In genomic region chr11:95520456-95521072, GRCm38 (mm10) we compare ENCODE assay signal across 8 mouse cellular contexts. TPM values are rescaled to one million over a fixed set of nuclear protein-coding genes. Genes with fewer than 3 reads are reported as not detected.
DNase-seq lines count a peak whose midpoint lies in the region; ATAC-seq and TF ChIP-seq lines count a peak whose summit lies in the region.

No protein-coding gene starts in this region.

- no peak overlapping the region for H3ac ChIP-seq in myocyte (ENCODE audit: control insufficient read depth, insufficient read length)

- peak overlapping the region; percentile 67 for H3K4me2 ChIP-seq in heart, embryonic 13.5 days
- H3K4me2 ChIP-seq in liver, embryonic 11.5 days: peak overlapping the region; percentile 52
- H3K4me2 ChIP-seq in myocyte (ENCODE audit: low read depth): peak overlapping the region; percentile 75

- TF ChIP-seq CTCF in brain, embryonic 14.5 days (IDR thresholded peaks at IDR 0.05; ENCODE audit: borderline replicate concordance, extremely low read depth, insufficient read depth, insufficient read length): peak; percentile 97

- H3K27me3 ChIP-seq in heart, embryonic 13.5 days (replicated peaks): peaks cover 51% of the 10 kb centered on the region
- H3K27me3 ChIP-seq in liver, embryonic 11.5 days (replicated peaks; ENCODE audit: control insufficient read depth, insufficient read depth, low read length): peaks cover 26% of the 10 kb centered on the region
- peaks cover 14% of the 10 kb centered on the region for H3K27me3 ChIP-seq in myocyte (ENCODE audit: control insufficient read depth, insufficient read depth, insufficient read length)

- peak; percentile 90 for ATAC-seq in erythroblast, adult 5-6 weeks (replicated peaks; ENCODE audit: low FRiP score, poor library complexity, severe bottlenecking)
- ATAC-seq in heart, embryonic 13.5 days (ENCODE audit: extremely low read depth, insufficient number of reproducible peaks, low FRiP score, low TSS enrichment): no peak
- peak; percentile 74 for ATAC-seq in liver, embryonic 11.5 days (replicated peaks; ENCODE audit: low FRiP score)

- whole genome bisulfite sequencing in heart, embryonic 13.5 days: 5% methylated on average over 27 of the region's 27 CpGs
- WGBS in liver, embryonic 11.5 days: 8% methylated on average over 27 of the region's 27 CpGs

- peaks cover 21% of the 10 kb centered on the region for H3K4me1 ChIP-seq in heart, embryonic 13.5 days
- no peaks in the 10 kb centered on the region for H3K4me1 ChIP-seq in liver, embryonic 11.5 days (replicated peaks; ENCODE audit: control insufficient read depth, insufficient read depth, low read length)

- H3K9me3 ChIP-seq in heart, embryonic 13.5 days: no peaks in the 10 kb centered on the region
- no peaks in the 10 kb centered on the region for H3K9me3 ChIP-seq in liver, embryonic 11.5 days (ENCODE audit: control insufficient read depth, low read length)

- peak overlapping the region; percentile 34 for H3K4me3 ChIP-seq in heart, embryonic 13.5 days
- H3K4me3 ChIP-seq in liver, embryonic 11.5 days (ENCODE audit: low read depth, low read length): peak overlapping the region; percentile 20; the same call in 1 of the 2 replicates
- H3K4me3 ChIP-seq in myocyte: no peak overlapping the region

- peak; percentile 88 for DNase-seq in CD4-positive helper T cell, adult 2 months (ENCODE audit: low read depth, low spot score)
- peak; percentile 93 for DNase-seq in brain, embryonic 14.5 days (ENCODE audit: low read depth)
- DNase-seq in kidney, postnatal 10 days: peak; percentile 95
- DNase-seq in liver, embryonic 11.5 days (ENCODE audit: low spot score): peak; percentile 83
- DNase-seq in spleen, postnatal 4 days (ENCODE audit: low spot score in 2 of 2): peak; percentile 83 to 95

- TF ChIP-seq POLR2A in brain, embryonic 14.5 days (IDR thresholded peaks at IDR 0.05; ENCODE audit: borderline replicate concordance, extremely low read depth, insufficient read depth, insufficient read length, poor library complexity, severe bottlenecking): no peak
- TF ChIP-seq POLR2A in myocyte (IDR thresholded peaks at IDR 0.05; ENCODE audit: insufficient read length, low read depth): no peak

- no peak overlapping the region for H3K27ac ChIP-seq in heart, embryonic 13.5 days (replicated peaks)
- no peak overlapping the region for H3K27ac ChIP-seq in liver, embryonic 11.5 days (ENCODE audit: low read depth, low read length)

- no peaks in the 10 kb centered on the region for H3K79me2 ChIP-seq in myocyte (ENCODE audit: control insufficient read depth, insufficient read depth)

- H3K9ac ChIP-seq in heart, embryonic 13.5 days: no peak overlapping the region
- H3K9ac ChIP-seq in liver, embryonic 11.5 days (ENCODE audit: low read depth, low read length): no peak overlapping the region

- no peaks in the 10 kb centered on the region for H3K36me3 ChIP-seq in heart, embryonic 13.5 days
- no peaks in the 10 kb centered on the region for H3K36me3 ChIP-seq in liver, embryonic 11.5 days (ENCODE audit: control insufficient read depth, insufficient read depth, low read length)
- H3K36me3 ChIP-seq in myocyte (ENCODE audit: control insufficient read depth, insufficient read depth): no peaks in the 10 kb centered on the region

TF ChIP-seq in myocyte, 11 proteins besides CTCF, POLR2A, EP300 and RAD21:
- no peak for TF ChIP-seq TCF3 (IDR thresholded peaks at IDR 0.05; ENCODE audit: insufficient read length, low read depth)
- TF ChIP-seq MAX (IDR thresholded peaks at IDR 0.05; ENCODE audit: low read depth): no peak
- peak in 1 of 3 experiments; percentile 67 for TF ChIP-seq MYOD1 (IDR thresholded peaks at IDR 0.05; ENCODE audit: control insufficient read depth in 1 of 3, insufficient read length in 2 of 3, low read depth in 2 of 3)
- peak in 1 of 3 experiments; percentile 65 for TF ChIP-seq MYOG (IDR thresholded peaks at IDR 0.05; ENCODE audit: control insufficient read depth in 1 of 3, insufficient read depth in 1 of 3, insufficient read length in 2 of 3, low read depth in 2 of 3)

RNA-seq across cellular contexts. Expression of gene Nxph3, which starts 6.2 kb away (rescaled TPM):
- polyA plus RNA-seq in brain, embryonic 14.5 days (2012; rRNA removed): 9.2 and 15.6 TPM in 2 replicates
- total RNA-seq in erythroblast, adult 5-6 weeks (2015; ENCODE audit: low replicate concordance): not detected in 2 replicates
- not detected in 2 replicates for total RNA-seq in erythroblast, adult 5-6 weeks (2017; ENCODE audit: low replicate concordance)
- polyA plus RNA-seq in heart, embryonic 13.5 days (2015; fragmentation: Nextera tagmentation; extraction: Ambion mirVana): 0.20 and 0.21 TPM in 2 replicates
- polyA plus RNA-seq in liver, embryonic 11.5 days (2014; fragmentation: Nextera tagmentation; extraction: Ambion mirVana): 0.10 TPM in 2 replicates
- polyA plus RNA-seq in myocyte (2012; fragmentation: generic; extraction: Trizol): 0.04 TPM
